Mouse (Mus musculus) E14TG2a.4 (cell line): ENCODE data around the gene Artn.

Source experiments
- CTCF ChIP-seq: conservative IDR thresholded peaks from 2 replicates; pipeline ENCODE4 v1.5.1; 2014; ENCODE audit warnings: low read length
- NANOG ChIP-seq: IDR thresholded peaks from 2 replicates; pipeline ENCODE4 v1.6.1; 2014; ENCODE audit warnings: borderline replicate concordance, low read length, mixed read lengths

- TF ChIP-seq CTCF: no peak
- TF ChIP-seq NANOG: no peak
Measured at GRCm38 (mm10) chr4:117979181-117979580, 49.6 kb upstream of the Artn start.
